Mouse (Mus musculus): ENCODE measurements around the gene Tex26.

DNA sequence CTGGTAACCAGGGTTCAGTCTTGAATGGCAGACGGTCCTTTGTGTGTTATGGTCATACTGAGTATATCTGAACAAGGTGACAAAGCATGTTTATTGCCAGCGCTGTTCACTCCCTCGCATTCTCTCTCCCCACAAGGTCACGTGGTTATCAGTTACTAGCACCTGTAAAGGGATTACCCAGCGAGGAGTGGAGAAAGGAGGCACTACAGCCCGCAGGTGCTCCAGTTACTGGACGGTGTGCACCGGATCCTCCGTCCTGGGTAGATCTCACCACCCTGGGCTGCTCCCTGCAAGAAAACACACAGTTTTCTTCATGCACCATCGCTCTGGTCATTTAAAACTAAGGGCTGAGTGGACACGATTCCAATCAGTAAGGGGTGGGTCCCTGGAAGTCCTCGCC lies 44.8 kb downstream of the Tex26 start:
- TF ChIP-seq CTCF (IDR thresholded peaks at IDR 0.05; ENCODE audit: extremely low read depth, insufficient read depth, low read length): no peak
- no peak for TF ChIP-seq POLR2A (IDR thresholded peaks at IDR 0.05; ENCODE audit: extremely low read depth, insufficient read depth, low read length)

All from cortical plate, adult 2 months (tissue).